Mouse (Mus musculus) leukemia stem cell, adult 10-12 weeks (primary cell): ENCODE results near the gene Syt8. TPM values are rescaled to one million over a fixed set of nuclear protein-coding genes. Genes with fewer than 3 reads are reported as not detected.

ENCODE experiments used
- polyA plus RNA-seq: library from polyadenylated mRNA; stranded (reverse); fragments of >175 nt; gene quantifications from 2 replicates; pipeline ENCODE4 v1.2.3, GENCODE M21; 2012; ENCODE audit warnings: low replicate concordance

The Syt8 gene
- 0.28 TPM in 1 of 2 replicates, not detected in the other for polyA plus RNA-seq

DNA sequence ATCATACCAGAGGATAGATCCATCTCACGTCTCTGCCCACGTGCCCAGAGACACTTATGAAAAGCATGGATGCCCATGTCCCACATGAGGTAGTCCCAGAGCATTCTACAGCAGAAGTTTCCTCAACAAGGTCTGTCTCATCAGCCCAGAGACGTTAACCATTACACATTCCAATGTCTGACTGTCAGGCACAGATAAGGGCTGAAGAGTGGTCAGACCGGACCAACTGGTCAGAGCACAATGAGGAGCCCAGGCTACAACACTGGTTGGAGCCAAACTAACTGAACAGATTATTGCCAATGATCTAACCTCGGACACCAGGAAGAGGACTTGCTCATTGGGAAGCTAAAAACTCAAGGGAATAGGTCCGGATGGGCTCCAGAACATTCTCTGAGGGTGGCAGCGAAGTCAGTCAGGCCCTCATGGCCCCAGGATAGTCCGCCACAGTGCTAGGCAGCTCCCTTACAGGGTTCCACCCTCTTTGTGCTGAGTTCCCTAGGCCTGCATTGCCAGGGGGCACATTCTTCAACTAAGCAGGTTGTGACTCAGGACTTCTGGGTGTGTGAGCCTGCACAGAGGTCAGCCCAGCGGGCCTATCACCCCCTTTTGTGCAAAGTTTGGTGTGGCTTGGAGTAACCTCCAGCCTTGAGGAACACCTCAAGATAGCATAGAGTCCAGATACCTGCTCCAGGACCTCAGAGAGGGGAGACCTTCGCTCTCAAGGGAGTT, at the start of gene Syt8:
Gene Syt8 (plus strand): TSS at position 714 of the 729 bp plus-strand sequence.

GRCm38 (mm10) chr7:142387419-142388148, 47.1 kb upstream of the Syt8 start, which contains the start of gene Ctsd:
Gene Ctsd, minus strand, starts transcription at chr7:142388038.

GRCm38 (mm10) chr7:142441585-142441984, 6.9 kb downstream of the Syt8 start, which contains the start of gene Tnni2:
Gene Tnni2, plus strand, starts transcription at chr7:142441808.

DNA sequence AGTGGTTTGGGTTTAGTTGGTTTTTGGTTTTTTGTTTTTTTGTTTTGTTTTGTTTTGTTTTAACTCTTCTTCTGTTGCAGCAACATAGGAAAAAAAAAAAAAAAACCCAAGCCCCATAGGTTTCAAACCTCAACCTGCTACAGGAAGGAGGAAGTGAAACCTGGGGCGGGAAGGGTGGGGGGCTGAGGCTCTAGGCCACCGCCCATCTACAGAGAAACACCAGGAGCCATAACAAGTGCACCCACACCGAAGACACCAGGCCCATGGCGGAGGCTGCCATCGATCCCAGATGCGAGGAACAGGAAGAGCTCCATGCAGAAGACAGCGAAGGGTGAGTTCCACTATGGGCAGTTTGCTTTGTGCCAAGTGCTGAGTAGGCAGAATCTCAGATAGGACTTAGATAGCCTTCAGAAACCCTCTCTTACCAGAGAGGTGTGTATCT, 26.0 kb downstream of the Syt8 start, which contains the start of gene Lsp1:
Gene Lsp1 (plus strand): TSS at position 174 of the 442 bp plus-strand sequence.

Other genes starting within 250 kb of the Syt8 start
- not detected in 2 replicates for gene Gm10153, start 244.5 kb upstream of the Syt8 start, polyA plus RNA-seq
- not detected in 2 replicates for gene Krtap5-3, start 233.5 kb upstream of the Syt8 start, polyA plus RNA-seq
- not detected in 2 replicates for gene Gm7579, start 223.0 kb upstream of the Syt8 start, polyA plus RNA-seq
- gene Krtap5-5, start 204.9 kb upstream of the Syt8 start, polyA plus RNA-seq, result not detected in 2 replicates
- gene Gm40460, start 193.8 kb upstream of the Syt8 start, polyA plus RNA-seq, result not detected in 2 replicates
- not detected in 2 replicates for gene Gm2431, start 176.5 kb upstream of the Syt8 start, polyA plus RNA-seq
- not detected in 2 replicates for gene Gm4559, start 160.5 kb upstream of the Syt8 start, polyA plus RNA-seq
- gene Krtap5-1, start 137.7 kb upstream of the Syt8 start, polyA plus RNA-seq, result not detected in 2 replicates
- gene Krtap5-4, start 131.3 kb upstream of the Syt8 start, polyA plus RNA-seq, result not detected in 2 replicates
- gene Ifitm10, start 61.1 kb upstream of the Syt8 start, polyA plus RNA-seq, result 7.7 and 27.5 TPM in 2 replicates
- gene Gm49369, start 52.2 kb upstream of the Syt8 start, polyA plus RNA-seq, result 13.8 TPM in 1 of 2 replicates, not detected in the other
- 189 and 243 TPM in 2 replicates for gene Ctsd, start 46.8 kb upstream of the Syt8 start, polyA plus RNA-seq
- 0.49 TPM in 1 of 2 replicates, not detected in the other for gene Tnni2, start 7.0 kb downstream of the Syt8 start, polyA plus RNA-seq
- gene Lsp1, start 26.0 kb downstream of the Syt8 start, polyA plus RNA-seq, result 86.7 and 86.8 TPM in 2 replicates
- gene Tnnt3, start 64.0 kb downstream of the Syt8 start, polyA plus RNA-seq, result 0.83 TPM in 1 of 2 replicates, not detected in the other
- 12.1 and 25.9 TPM in 2 replicates for gene Mrpl23, start 97.8 kb downstream of the Syt8 start, polyA plus RNA-seq
- gene Igf2, start 232.0 kb downstream of the Syt8 start, polyA plus RNA-seq, result 0.31 TPM in 1 of 2 replicates, not detected in the other
- not detected in 2 replicates for gene Gm49394, start 235.1 kb downstream of the Syt8 start, polyA plus RNA-seq